Mouse (Mus musculus) CH12.LX (cell line): ENCODE data around the gene Stpg4.

Source experiments
- CTCF ChIP-seq, 2 experiments: IDR thresholded peaks in 1 of 2; conservative IDR thresholded peaks in 1 of 2; 2 replicates each; pipeline ENCODE4 v1.5.1; 2011 to 2012; ENCODE audit warnings: low read depth in 2 of 2, low read length in 2 of 2, improper control_type of control experiment in 1 of 2, inconsistent platforms in 1 of 2, mild to moderate bottlenecking in 1 of 2, moderate library complexity in 1 of 2
- ELF1 ChIP-seq: IDR thresholded peaks from 2 replicates; pipeline ENCODE4 v1.6.1; 2014; ENCODE audit warnings: low read depth, mild to moderate bottlenecking, inconsistent platforms, low read length, improper control_type of control experiment
- GABPA ChIP-seq: IDR thresholded peaks from 2 replicates; pipeline ENCODE4 v1.6.1; 2012; ENCODE audit warnings: low read depth, low read length, improper control_type of control experiment, inconsistent platforms; ENCODE audit not compliant: insufficient replicate concordance
- MEF2A ChIP-seq: IDR thresholded peaks from 2 replicates; pipeline ENCODE4 v1.6.1; 2014; ENCODE audit warnings: low read depth, mild to moderate bottlenecking, inconsistent platforms, low read length, improper control_type of control experiment, borderline replicate concordance
- MXI1 ChIP-seq: IDR thresholded peaks from 2 replicates; pipeline ENCODE4 v1.6.1; 2011; ENCODE audit warnings: mild to moderate bottlenecking, low read depth, low read length, improper control_type of control experiment
- MYC ChIP-seq: IDR thresholded peaks from 2 replicates; pipeline ENCODE4 v1.6.1; 2011; ENCODE audit warnings: low read depth, mild to moderate bottlenecking, improper control_type of control experiment, low read length
- NRF1 ChIP-seq: IDR thresholded peaks from 2 replicates; pipeline ENCODE4 v1.6.1; 2014; ENCODE audit warnings: low read depth, mild to moderate bottlenecking, inconsistent platforms, low read length, improper control_type of control experiment, moderate library complexity
- POLR2A ChIP-seq: IDR thresholded peaks from 2 replicates; pipeline ENCODE4 v1.6.1; 2011; ENCODE audit warnings: low read depth, mild to moderate bottlenecking, improper control_type of control experiment, low read length
- RAD21 ChIP-seq: IDR thresholded peaks from 2 replicates; pipeline ENCODE4 v1.6.1; 2011; ENCODE audit warnings: low read depth, mild to moderate bottlenecking, low read length, improper control_type of control experiment, moderate library complexity
- SIN3A ChIP-seq: IDR thresholded peaks from 2 replicates; pipeline ENCODE4 v1.6.1; 2012; ENCODE audit warnings: low read length, improper control_type of control experiment, inconsistent platforms
- TCF12 ChIP-seq: IDR thresholded peaks from 2 replicates; pipeline ENCODE4 v1.6.1; 2014; ENCODE audit warnings: low read depth, mild to moderate bottlenecking, inconsistent platforms, low read length, improper control_type of control experiment
- UBTF ChIP-seq: IDR thresholded peaks from 2 replicates; pipeline ENCODE4 v1.6.1; 2012; ENCODE audit warnings: low read depth, mild to moderate bottlenecking, inconsistent platforms, low read length, improper control_type of control experiment, moderate library complexity
- ZC3H11A ChIP-seq: IDR thresholded peaks from 2 replicates; pipeline ENCODE4 v1.6.1; 2012; ENCODE audit warnings: low read depth, mild to moderate bottlenecking, inconsistent platforms, low read length, improper control_type of control experiment
- ZNF384 ChIP-seq: IDR thresholded peaks from 2 replicates; pipeline ENCODE4 v1.6.1; 2012; ENCODE audit warnings: low read depth, low read length, improper control_type of control experiment, inconsistent platforms

- TF ChIP-seq ELF1, result no peak
- no peak for TF ChIP-seq CTCF (conservative IDR thresholded peaks at IDR 0.05 in 1 of 2, IDR thresholded peaks at IDR 0.05 in 1 of 2; ENCODE audit: low read depth in 2 of 2, low read length in 2 of 2)
- TF ChIP-seq MYC, result no peak
- TF ChIP-seq POLR2A, result no peak
- no peak for TF ChIP-seq TCF12
- no peak for TF ChIP-seq RAD21
- no peak for TF ChIP-seq MXI1
- no peak for TF ChIP-seq MEF2A
- no peak for TF ChIP-seq UBTF
- no peak for TF ChIP-seq ZC3H11A
- no peak for TF ChIP-seq GABPA
- no peak for TF ChIP-seq NRF1
- no peak for TF ChIP-seq ZNF384
- no peak for TF ChIP-seq SIN3A
Observed at GRCm38 (mm10) chr17:87470282-87470681, 42.7 kb upstream of the Stpg4 start.
